Mouse (Mus musculus) adrenal gland, postnatal 25 days (tissue): Measurements from ENCODE around the gene Ttc26. TPM values are rescaled to one million over a fixed set of nuclear protein-coding genes. Genes with fewer than 3 reads are reported as not detected.

Source experiments
- DNase-seq: peaks from one replicate; pipeline ENCODE4 v3.0.0; 2021; ENCODE audit warnings: mixed read lengths
- total RNA-seq: library from RNA; stranded (reverse); gene quantifications from 2 replicates; pipeline ENCODE4 v1.2.3, GENCODE M21; 2021

The Ttc26 gene
- total RNA-seq, 1 experiment from 2014 or later = 2.5 TPM

- DNase-seq = no peak
Observed at GRCm38 (mm10) chr6:38458075-38458474, 76.8 kb downstream of the Ttc26 start.

- DNase-seq = no peak
Observed at GRCm38 (mm10) chr6:38469591-38469990, 88.3 kb downstream of the Ttc26 start.

Other genes starting within 250 kb of the Ttc26 start
- 4.3 and 5.1 TPM in 2 replicates for gene D630045J12Rik, start 127.5 kb upstream of the Ttc26 start, total RNA-seq
- 4.9 TPM in 2 replicates for gene Zc3hav1l, start 82.2 kb upstream of the Ttc26 start, total RNA-seq
- gene Zc3hav1, start 26.9 kb upstream of the Ttc26 start, total RNA-seq = 64.6 and 70.3 TPM in 2 replicates
- 34.2 and 39.3 TPM in 2 replicates for gene Ubn2, start 52.5 kb downstream of the Ttc26 start, total RNA-seq
- 102 and 114 TPM in 2 replicates for gene Fmc1, start 152.0 kb downstream of the Ttc26 start, total RNA-seq
- 213 and 228 TPM in 2 replicates for gene Luc7l2, start 169.9 kb downstream of the Ttc26 start, total RNA-seq